Mouse (Mus musculus): Measurements from ENCODE around the gene Taf1a.

DNA sequence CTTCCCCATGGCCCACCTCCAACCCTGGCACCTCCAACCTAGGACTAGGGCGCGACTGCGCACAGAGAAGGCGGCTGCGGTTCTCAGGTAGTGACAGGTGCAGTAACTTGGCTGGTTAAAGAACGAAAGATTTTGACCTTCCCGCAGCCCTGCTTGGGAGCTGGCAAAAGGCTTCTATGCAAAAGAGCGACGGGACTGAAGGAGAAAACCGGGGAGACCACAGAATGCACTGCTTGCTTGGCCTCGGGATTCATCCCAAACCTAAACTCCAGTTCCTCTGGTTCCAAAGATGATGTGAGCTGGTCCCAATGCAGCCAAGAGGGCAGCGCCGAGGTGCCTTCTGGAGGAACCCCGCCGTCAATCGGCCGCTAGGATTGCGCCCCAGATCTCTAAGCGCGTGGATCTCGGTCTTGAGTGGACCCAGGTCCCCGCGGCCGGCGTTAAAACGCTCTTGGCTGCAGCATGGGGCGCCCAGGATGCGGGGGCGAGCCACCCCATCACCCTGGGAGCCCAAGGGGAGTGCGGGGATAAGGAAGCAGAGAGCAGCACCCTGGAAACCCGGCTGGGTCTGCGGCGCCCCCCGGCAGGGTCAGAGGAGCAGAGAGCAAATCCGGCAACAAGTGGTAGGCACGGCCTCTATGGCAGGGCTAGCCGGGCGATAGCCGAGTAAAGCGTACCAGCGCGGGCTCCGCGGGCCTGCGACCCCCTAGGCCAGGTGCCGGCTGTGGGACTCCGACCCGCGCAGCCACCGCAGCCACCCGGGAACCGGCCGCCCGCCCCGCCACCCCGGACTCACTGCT lies 20.0 kb upstream of the Taf1a start:
- TF ChIP-seq POLR2A (IDR thresholded peaks at IDR 0.05; ENCODE audit: borderline replicate concordance, insufficient read depth, low read length) (no peak), CTCF (IDR thresholded peaks at IDR 0.05; ENCODE audit: borderline replicate concordance, insufficient read depth, low read depth, low read length) (no peak)
